Mouse (Mus musculus): ENCODE results near the gene Sh3pxd2a. TPM values are rescaled to one million over a fixed set of nuclear protein-coding genes. Genes with fewer than 3 reads are reported as not detected.

Sh3pxd2a gene
- polyA plus RNA-seq, 1 experiment from 2014 or later: 0.82 TPM

DNA sequence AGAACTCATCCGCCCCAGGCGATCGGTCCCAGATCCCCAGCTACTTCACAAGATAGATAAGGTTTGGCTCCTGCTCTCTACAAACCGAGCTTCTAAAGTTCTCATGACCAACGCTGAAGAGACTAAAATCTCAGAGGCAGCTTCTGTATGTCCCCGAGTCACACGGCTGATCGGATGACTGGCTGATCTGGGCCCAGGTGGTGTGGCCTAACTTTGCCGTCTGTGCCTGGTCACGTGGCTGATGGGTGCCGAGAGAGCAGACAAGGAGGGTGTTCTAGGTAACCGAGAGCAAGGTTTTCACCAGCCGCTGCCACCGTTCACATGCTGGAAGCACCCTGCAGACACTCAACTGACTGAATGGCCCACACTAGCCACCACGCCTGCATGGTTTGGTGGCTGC, 83.2 kb downstream of the Sh3pxd2a start:
- no peak overlapping the region for H3K4me3 ChIP-seq (ENCODE audit: low read depth, low read length)
- no peak overlapping the region for H3K9ac ChIP-seq (replicated peaks)
- H3K36me3 ChIP-seq (replicated peaks; ENCODE audit: insufficient read depth, low read length): no peaks in the 10 kb centered on the region
- no peaks in the 10 kb centered on the region for H3K9me3 ChIP-seq (ENCODE audit: low read length)
- H3K27ac ChIP-seq (ENCODE audit: low read depth): no peak overlapping the region
- TF ChIP-seq EP300 (IDR thresholded peaks at IDR 0.05; ENCODE audit: low read depth): no peak
- no peak for TF ChIP-seq CTCF (IDR thresholded peaks at IDR 0.05; ENCODE audit: low read depth)
- no peaks in the 10 kb centered on the region for H3K27me3 ChIP-seq (ENCODE audit: insufficient read depth, low read length)
- no peak for DNase-seq
- no peak for ATAC-seq
- H3K4me1 ChIP-seq (ENCODE audit: insufficient read depth): peaks cover 17% of the 10 kb centered on the region
- 90% methylated on average over 15 of the region's 15 CpGs for WGBS (ENCODE audit: insufficient replicate concordance)
- H3K4me2 ChIP-seq (ENCODE audit: low read depth, low read length): no peak overlapping the region

DNA sequence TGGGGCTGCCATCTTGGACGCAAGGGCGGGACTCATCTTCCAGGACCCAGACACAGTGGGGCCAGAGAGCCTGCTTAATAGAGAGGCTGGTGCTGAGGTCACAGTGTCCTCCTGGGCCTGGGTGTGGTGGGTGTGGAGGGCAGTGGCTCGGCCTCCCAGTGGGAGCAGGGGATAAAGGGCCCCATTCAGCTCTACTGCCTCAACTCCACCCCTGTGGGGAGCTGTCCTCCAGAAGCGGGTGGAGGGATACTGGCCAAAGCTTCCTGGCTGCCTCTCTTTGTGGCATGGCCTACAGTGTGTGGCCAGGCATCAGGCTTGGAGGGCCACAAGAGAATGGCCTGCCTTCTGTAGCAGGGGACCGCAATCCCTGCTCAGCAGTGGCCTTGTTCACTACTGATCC, 85.1 kb downstream of the Sh3pxd2a start:
- H3K9ac ChIP-seq (replicated peaks): no peak overlapping the region
- peak overlapping the region; percentile 47 for H3K4me2 ChIP-seq (ENCODE audit: low read depth, low read length)
- TF ChIP-seq EP300 (IDR thresholded peaks at IDR 0.05; ENCODE audit: low read depth) (no peak), CTCF (IDR thresholded peaks at IDR 0.05; ENCODE audit: low read depth) (peak; percentile 32)
- 71% methylated on average over 5 of the region's 5 CpGs for WGBS (ENCODE audit: insufficient replicate concordance)
- no peaks in the 10 kb centered on the region for H3K36me3 ChIP-seq (replicated peaks; ENCODE audit: insufficient read depth, low read length)
- H3K4me3 ChIP-seq (ENCODE audit: low read depth, low read length): no peak overlapping the region
- no peaks in the 10 kb centered on the region for H3K9me3 ChIP-seq (ENCODE audit: low read length)
- H3K4me1 ChIP-seq (ENCODE audit: insufficient read depth): peaks cover 17% of the 10 kb centered on the region
- peak; percentile 87 for ATAC-seq
- H3K27me3 ChIP-seq (ENCODE audit: insufficient read depth, low read length): no peaks in the 10 kb centered on the region
- DNase-seq: peak; percentile 48
- H3K27ac ChIP-seq (ENCODE audit: low read depth): peak overlapping the region; percentile 1; the same call in 1 of the 2 replicates

GRCm38 (mm10) chr19:47374916-47375573, 89.2 kb downstream of the Sh3pxd2a start:
- no peak overlapping the region for H3K27ac ChIP-seq (ENCODE audit: low read depth)
- TF ChIP-seq CTCF (IDR thresholded peaks at IDR 0.05; ENCODE audit: low read depth) (no peak), EP300 (IDR thresholded peaks at IDR 0.05; ENCODE audit: low read depth) (no peak)

DNA sequence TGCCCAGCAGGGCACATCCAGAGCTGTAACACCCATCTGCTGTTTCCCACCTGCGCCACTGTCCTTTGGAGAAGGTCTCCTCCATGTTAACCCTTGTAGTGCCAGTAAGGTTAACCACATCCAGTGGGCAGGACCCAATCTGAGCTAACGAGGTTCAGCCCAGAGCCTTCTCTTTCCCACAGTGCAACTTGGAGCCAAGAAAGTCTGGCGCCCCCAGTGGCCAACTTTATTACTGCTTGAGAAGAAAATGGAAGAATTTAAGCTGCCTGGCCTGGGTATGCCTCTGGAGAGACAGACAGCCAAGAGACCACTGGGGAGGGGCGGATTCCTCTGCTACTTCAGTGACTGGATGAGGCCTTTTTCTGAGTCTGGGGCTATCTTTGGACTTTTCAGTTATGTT, 89.8 kb downstream of the Sh3pxd2a start:
- Histone ChIP-seq H3K4me3 (ENCODE audit: low read depth, low read length) (no peak overlapping the region), H3K36me3 (replicated peaks; ENCODE audit: insufficient read depth, low read length) (no peaks in the 10 kb centered on the region), H3K27ac (ENCODE audit: low read depth) (no peak overlapping the region), H3K9me3 (ENCODE audit: low read length) (no peaks in the 10 kb centered on the region), H3K27me3 (ENCODE audit: insufficient read depth, low read length) (no peaks in the 10 kb centered on the region), H3K9ac (replicated peaks) (no peak overlapping the region), H3K4me2 (ENCODE audit: low read depth, low read length) (no peak overlapping the region), H3K4me1 (ENCODE audit: insufficient read depth) (peaks cover 10% of the 10 kb centered on the region)
- DNase-seq (peak; percentile 78), ATAC-seq (0 out of 2 replicates have a peak, but pooled peaks have one; percentile 16)
- TF ChIP-seq CTCF (IDR thresholded peaks at IDR 0.05; ENCODE audit: low read depth) (peak; percentile 89), EP300 (IDR thresholded peaks at IDR 0.05; ENCODE audit: low read depth) (no peak)
- 35% methylated on average over 4 of the region's 4 CpGs for WGBS (ENCODE audit: insufficient replicate concordance)

More at GRCm38 (mm10) chr19:47374916-47375573, 89.2 kb downstream of the Sh3pxd2a start:
- no peaks in the 10 kb centered on the region for H3K9me3 ChIP-seq (ENCODE audit: low read length)
- ATAC-seq: no peak
- H3K4me1 ChIP-seq (ENCODE audit: insufficient read depth): peaks cover 13% of the 10 kb centered on the region
- no peaks in the 10 kb centered on the region for H3K36me3 ChIP-seq (replicated peaks; ENCODE audit: insufficient read depth, low read length)
- WGBS (ENCODE audit: insufficient replicate concordance): 85% methylated on average over 8 of the region's 8 CpGs
- no peak overlapping the region for H3K4me2 ChIP-seq (ENCODE audit: low read depth, low read length)
- H3K4me3 ChIP-seq (ENCODE audit: low read depth, low read length): no peak overlapping the region
- no peak overlapping the region for H3K9ac ChIP-seq (replicated peaks)
- no peaks in the 10 kb centered on the region for H3K27me3 ChIP-seq (ENCODE audit: insufficient read depth, low read length)
- no peak for DNase-seq

GRCm38 (mm10) chr19:47372044-47372443, 92.2 kb downstream of the Sh3pxd2a start:
- H3K4me1 ChIP-seq (ENCODE audit: insufficient read depth): no peaks in the 10 kb centered on the region
- ATAC-seq: no peak
- no peak for TF ChIP-seq EP300 (IDR thresholded peaks at IDR 0.05; ENCODE audit: low read depth)
- peak; percentile 40 for TF ChIP-seq CTCF (IDR thresholded peaks at IDR 0.05; ENCODE audit: low read depth)
- H3K4me3 ChIP-seq (ENCODE audit: low read depth, low read length): no peak overlapping the region
- no peak overlapping the region for H3K27ac ChIP-seq (ENCODE audit: low read depth)
- WGBS (ENCODE audit: insufficient replicate concordance): 73% methylated on average over 5 of the region's 5 CpGs
- no peak overlapping the region for H3K9ac ChIP-seq (replicated peaks)
- no peak overlapping the region for H3K4me2 ChIP-seq (ENCODE audit: low read depth, low read length)
- no peaks in the 10 kb centered on the region for H3K27me3 ChIP-seq (ENCODE audit: insufficient read depth, low read length)
- no peaks in the 10 kb centered on the region for H3K9me3 ChIP-seq (ENCODE audit: low read length)
- no peak for DNase-seq
- no peaks in the 10 kb centered on the region for H3K36me3 ChIP-seq (replicated peaks; ENCODE audit: insufficient read depth, low read length)

DNA sequence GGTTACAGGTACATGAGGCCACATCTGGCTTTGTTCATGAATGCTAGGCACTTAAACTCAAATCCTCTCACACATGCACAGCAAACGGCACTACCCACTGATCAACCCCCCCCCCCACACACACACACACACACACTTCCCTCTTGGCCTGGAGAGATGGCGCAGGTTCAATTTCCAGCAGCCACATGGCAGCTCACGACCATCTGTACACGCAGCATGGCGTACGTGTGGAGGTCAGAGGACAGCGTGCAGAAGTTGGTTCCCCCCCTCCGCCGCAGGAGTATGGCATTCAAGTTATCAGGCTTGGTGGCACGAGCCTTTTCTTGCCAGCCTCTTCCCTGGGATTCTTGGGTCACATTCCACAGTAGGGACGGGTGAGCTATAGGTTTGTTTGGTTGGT, 92.7 kb downstream of the Sh3pxd2a start:
- ATAC-seq (no peak), DNase-seq (no peak)
- Histone ChIP-seq H3K27me3 (ENCODE audit: insufficient read depth, low read length) (no peaks in the 10 kb centered on the region), H3K4me1 (ENCODE audit: insufficient read depth) (no peaks in the 10 kb centered on the region), H3K27ac (ENCODE audit: low read depth) (no peak overlapping the region), H3K4me3 (ENCODE audit: low read depth, low read length) (no peak overlapping the region), H3K9ac (replicated peaks) (no peak overlapping the region), H3K4me2 (ENCODE audit: low read depth, low read length) (no peak overlapping the region), H3K36me3 (replicated peaks; ENCODE audit: insufficient read depth, low read length) (no peaks in the 10 kb centered on the region), H3K9me3 (ENCODE audit: low read length) (no peaks in the 10 kb centered on the region)
- no peak for TF ChIP-seq EP300 (IDR thresholded peaks at IDR 0.05; ENCODE audit: low read depth)
- TF ChIP-seq CTCF (IDR thresholded peaks at IDR 0.05; ENCODE audit: low read depth): no peak
- 89% methylated on average over 11 of the region's 11 CpGs for WGBS (ENCODE audit: insufficient replicate concordance)

Data from liver, postnatal 0 days (tissue).